Mouse (Mus musculus) bone marrow, adult 2 months (tissue): ENCODE measurements around the gene Zdhhc18.

Source experiments
- CTCF ChIP-seq: fragments of 200-500 bp; IDR thresholded peaks from 2 replicates; pipeline ENCODE4 v1.5.1; 2011; ENCODE audit warnings: low read length, control low read depth; ENCODE audit not compliant: control insufficient read depth, insufficient read depth
- POLR2A ChIP-seq: fragments of 200-500 bp; IDR thresholded peaks from 2 replicates; pipeline ENCODE4 v1.6.1; 2011; ENCODE audit warnings: low read depth, mild to moderate bottlenecking, control low read depth, low read length, borderline replicate concordance; ENCODE audit not compliant: control insufficient read depth

DNA sequence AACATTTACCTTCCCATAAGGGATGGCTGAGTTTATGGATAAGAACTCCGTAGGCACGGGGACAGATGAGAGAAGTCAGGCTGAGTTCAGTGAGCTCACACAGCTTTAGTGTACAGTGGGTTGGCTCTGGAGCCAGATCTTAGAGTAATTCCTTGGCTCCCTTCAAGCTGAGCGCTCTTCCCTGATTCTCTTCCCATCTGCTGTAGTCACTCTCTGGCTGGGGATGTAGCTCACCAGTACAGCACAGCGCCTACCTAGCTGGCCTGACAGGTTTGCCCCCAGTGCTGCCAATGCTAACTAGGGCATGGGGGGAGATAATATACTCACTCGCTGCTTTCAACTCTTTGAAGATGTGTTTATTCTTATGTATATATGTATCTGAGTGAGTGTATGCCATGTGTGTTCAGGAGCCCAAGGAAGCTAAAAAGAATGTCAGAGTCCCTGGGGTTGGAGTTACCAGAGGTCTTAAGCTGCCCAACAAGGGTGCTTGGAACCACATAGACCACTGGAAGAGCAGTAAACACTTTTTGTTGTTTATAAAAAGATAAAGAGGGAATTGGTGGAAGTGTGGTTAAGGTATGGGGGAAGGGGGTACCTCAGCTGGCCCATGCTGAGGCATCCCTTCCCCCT lies 8.0 kb upstream of the Zdhhc18 start:
- no peak for TF ChIP-seq CTCF
- TF ChIP-seq POLR2A: no peak
